Mouse (Mus musculus): ENCODE measurements around the gene Zfp143. TPM values are rescaled to one million over a fixed set of nuclear protein-coding genes. Genes with fewer than 3 reads are reported as not detected.

The Zfp143 gene
- polyA plus RNA-seq (2014; fragmentation: Nextera tagmentation; extraction: Ambion mirVana): 16.3 and 22.1 TPM in 2 replicates

- no peaks in the 10 kb centered on the region for H3K9me3 ChIP-seq (ENCODE audit: control insufficient read depth, low read length)
- peak within 1 kb of the TSS; percentile 99 for H3K9ac ChIP-seq (ENCODE audit: low read depth, low read length)
- ATAC-seq (ENCODE audit: low FRiP score, low TSS enrichment): peak; percentile 99
- no peaks in the 10 kb centered on the region for H3K27me3 ChIP-seq (ENCODE audit: control insufficient read depth, insufficient read depth, low read length)
- 0% methylated on average over 34 of the region's 34 CpGs for WGBS
- peak within 1 kb of the TSS; percentile 100 for H3K27ac ChIP-seq (ENCODE audit: low read depth, low read length)
- H3K36me3 ChIP-seq (ENCODE audit: control insufficient read depth, insufficient read depth, low read length): peaks cover 19% of the 10 kb centered on the region
- H3K4me1 ChIP-seq (ENCODE audit: control insufficient read depth, insufficient read depth, low read length): peaks cover 6% of the 10 kb centered on the region; the same call in 1 of the 2 replicates
- peak within 1 kb of the TSS; percentile 71 for H3K4me2 ChIP-seq (replicated peaks; ENCODE audit: low read depth, low read length)
- H3K4me3 ChIP-seq (ENCODE audit: low read length): peak within 1 kb of the TSS; percentile 93
Observed at GRCm38 (mm10) chr7:110061199-110061751, at the start of gene Zfp143. TSS of gene Zfp143 (plus strand) at chr7:110061217.

- H3K9me3 ChIP-seq (ENCODE audit: control insufficient read depth, low read length): no peaks in the 10 kb centered on the region
- WGBS: 63% methylated on average over 1 of the region's 1 CpGs
- H3K27me3 ChIP-seq (ENCODE audit: control insufficient read depth, insufficient read depth, low read length): no peaks in the 10 kb centered on the region
Observed at GRCm38 (mm10) chr7:110011417-110011816, 49.6 kb upstream of the Zfp143 start.

GRCm38 (mm10) chr7:110014272-110014671 is 46.7 kb upstream of the Zfp143 start:
- no peak for ATAC-seq (ENCODE audit: low FRiP score, low TSS enrichment)
- Histone ChIP-seq H3K9ac (ENCODE audit: low read depth, low read length) (no peak overlapping the region), H3K4me1 (ENCODE audit: control insufficient read depth, insufficient read depth, low read length) (no peaks in the 10 kb centered on the region), H3K36me3 (ENCODE audit: control insufficient read depth, insufficient read depth, low read length) (no peaks in the 10 kb centered on the region), H3K4me2 (replicated peaks; ENCODE audit: low read depth, low read length) (no peak overlapping the region), H3K9me3 (ENCODE audit: control insufficient read depth, low read length) (no peaks in the 10 kb centered on the region), H3K27ac (ENCODE audit: low read depth, low read length) (no peak overlapping the region), H3K4me3 (ENCODE audit: low read length) (no peak overlapping the region), H3K27me3 (ENCODE audit: control insufficient read depth, insufficient read depth, low read length) (no peaks in the 10 kb centered on the region)
- 77% methylated on average over 5 of the region's 5 CpGs for WGBS

More at GRCm38 (mm10) chr7:110011417-110011816, 49.6 kb upstream of the Zfp143 start:
- no peak overlapping the region for H3K9ac ChIP-seq (ENCODE audit: low read depth, low read length)
- H3K4me3 ChIP-seq (ENCODE audit: low read length): no peak overlapping the region
- no peaks in the 10 kb centered on the region for H3K4me1 ChIP-seq (ENCODE audit: control insufficient read depth, insufficient read depth, low read length)
- H3K27ac ChIP-seq (ENCODE audit: low read depth, low read length): no peak overlapping the region
- no peak overlapping the region for H3K4me2 ChIP-seq (replicated peaks; ENCODE audit: low read depth, low read length)
- no peak for ATAC-seq (ENCODE audit: low FRiP score, low TSS enrichment)
- no peaks in the 10 kb centered on the region for H3K36me3 ChIP-seq (ENCODE audit: control insufficient read depth, insufficient read depth, low read length)

- WGBS: under 1% methylated on average over 48 of the region's 48 CpGs
- H3K27me3 ChIP-seq (ENCODE audit: control insufficient read depth, insufficient read depth, low read length): no peaks in the 10 kb centered on the region
- no peaks in the 10 kb centered on the region for H3K36me3 ChIP-seq (ENCODE audit: control insufficient read depth, insufficient read depth, low read length)
- H3K4me1 ChIP-seq (ENCODE audit: control insufficient read depth, insufficient read depth, low read length): peaks cover 5% of the 10 kb centered on the region; the same call in 1 of the 2 replicates
- peak; percentile 97 for ATAC-seq (ENCODE audit: low FRiP score, low TSS enrichment)
- H3K4me3 ChIP-seq (ENCODE audit: low read length): peak within 1 kb of the TSS; percentile 100
- H3K9ac ChIP-seq (ENCODE audit: low read depth, low read length): peak within 1 kb of the TSS; percentile 99
- peak within 1 kb of the TSS; percentile 88 for H3K4me2 ChIP-seq (replicated peaks; ENCODE audit: low read depth, low read length)
- peak within 1 kb of the TSS; percentile 93 for H3K27ac ChIP-seq (ENCODE audit: low read depth, low read length)
- no peaks in the 10 kb centered on the region for H3K9me3 ChIP-seq (ENCODE audit: control insufficient read depth, low read length)
Observed at GRCm38 (mm10) chr7:110018117-110018630, 42.8 kb upstream of the Zfp143 start, which contains the start of gene Ipo7. TSS of gene Ipo7 (plus strand) at chr7:110018274.

- Histone ChIP-seq H3K27ac (ENCODE audit: low read depth, low read length) (peak overlapping the region; percentile 93), H3K4me2 (replicated peaks; ENCODE audit: low read depth, low read length) (peak overlapping the region; percentile 88), H3K36me3 (ENCODE audit: control insufficient read depth, insufficient read depth, low read length) (no peaks in the 10 kb centered on the region), H3K4me3 (ENCODE audit: low read length) (peak overlapping the region; percentile 100), H3K27me3 (ENCODE audit: control insufficient read depth, insufficient read depth, low read length) (no peaks in the 10 kb centered on the region), H3K9me3 (ENCODE audit: control insufficient read depth, low read length) (no peaks in the 10 kb centered on the region), H3K4me1 (ENCODE audit: control insufficient read depth, insufficient read depth, low read length) (peaks cover 5% of the 10 kb centered on the region; the same call in 1 of the 2 replicates), H3K9ac (ENCODE audit: low read depth, low read length) (peak overlapping the region; percentile 99)
- peak; percentile 85 for ATAC-seq (ENCODE audit: low FRiP score, low TSS enrichment)
- 1% methylated on average over 38 of the region's 42 CpGs for WGBS
Observed at GRCm38 (mm10) chr7:110018631-110019482, 42.2 kb upstream of the Zfp143 start.

- peaks cover 3% of the 10 kb centered on the region; the same call in 1 of the 2 replicates for H3K36me3 ChIP-seq (ENCODE audit: control insufficient read depth, insufficient read depth, low read length)
Observed at GRCm38 (mm10) chr7:110023553-110023952, 37.5 kb upstream of the Zfp143 start.

DNA sequence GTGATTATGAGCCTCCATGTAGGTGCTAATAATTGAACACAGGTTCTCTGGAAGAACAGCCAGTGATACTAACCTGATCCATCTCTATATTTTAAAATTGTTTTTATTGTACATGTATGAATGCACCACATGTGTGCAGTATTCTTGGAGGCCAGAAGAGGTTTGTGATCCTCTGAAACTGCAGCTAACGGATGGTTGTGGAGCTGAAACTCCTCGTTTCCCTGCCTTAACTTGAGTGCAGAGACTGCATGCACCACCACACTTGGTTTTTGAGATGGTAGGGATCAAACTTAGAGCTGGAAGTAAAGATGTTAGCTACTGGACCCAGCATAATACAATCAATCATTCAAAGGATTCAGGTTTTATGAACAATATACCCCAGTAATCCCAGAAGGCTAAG is 34.4 kb upstream of the Zfp143 start:
- WGBS: 76% methylated on average over 2 of the region's 2 CpGs
- Histone ChIP-seq H3K4me3 (ENCODE audit: low read length) (no peak overlapping the region), H3K27ac (ENCODE audit: low read depth, low read length) (no peak overlapping the region), H3K9me3 (ENCODE audit: control insufficient read depth, low read length) (peaks cover 6% of the 10 kb centered on the region; the same call in 1 of the 2 replicates), H3K4me2 (replicated peaks; ENCODE audit: low read depth, low read length) (no peak overlapping the region), H3K27me3 (ENCODE audit: control insufficient read depth, insufficient read depth, low read length) (no peaks in the 10 kb centered on the region), H3K36me3 (ENCODE audit: control insufficient read depth, insufficient read depth, low read length) (peaks cover 28% of the 10 kb centered on the region), H3K9ac (ENCODE audit: low read depth, low read length) (no peak overlapping the region), H3K4me1 (ENCODE audit: control insufficient read depth, insufficient read depth, low read length) (no peaks in the 10 kb centered on the region)
- ATAC-seq (ENCODE audit: low FRiP score, low TSS enrichment): no peak

More at GRCm38 (mm10) chr7:110023553-110023952, 37.5 kb upstream of the Zfp143 start:
- WGBS: 90% methylated on average over 1 of the region's 1 CpGs
- Histone ChIP-seq H3K9me3 (ENCODE audit: control insufficient read depth, low read length) (peaks cover 6% of the 10 kb centered on the region; the same call in 1 of the 2 replicates), H3K4me3 (ENCODE audit: low read length) (no peak overlapping the region), H3K9ac (ENCODE audit: low read depth, low read length) (no peak overlapping the region), H3K27ac (ENCODE audit: low read depth, low read length) (no peak overlapping the region), H3K27me3 (ENCODE audit: control insufficient read depth, insufficient read depth, low read length) (no peaks in the 10 kb centered on the region), H3K4me1 (ENCODE audit: control insufficient read depth, insufficient read depth, low read length) (peaks cover 5% of the 10 kb centered on the region; the same call in 1 of the 2 replicates), H3K4me2 (replicated peaks; ENCODE audit: low read depth, low read length) (no peak overlapping the region)
- ATAC-seq (ENCODE audit: low FRiP score, low TSS enrichment): no peak

DNA sequence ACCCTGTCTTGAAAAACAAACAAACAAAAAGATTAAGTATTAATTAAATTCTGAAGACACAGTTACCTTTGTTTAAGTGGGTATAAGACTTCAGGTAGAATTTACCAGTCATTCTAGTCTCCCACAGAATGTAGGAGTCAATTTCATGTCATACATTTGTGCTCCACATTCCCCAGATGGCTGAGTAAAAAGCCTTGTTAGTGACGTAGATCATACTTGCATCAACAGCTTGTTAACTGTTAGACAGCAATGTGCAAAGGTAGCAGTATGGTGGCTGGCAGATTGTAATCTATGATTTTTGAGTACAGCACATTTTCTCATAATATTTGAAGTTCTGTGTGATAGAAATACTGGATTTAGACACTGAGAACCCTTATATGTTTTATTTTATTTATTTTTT is 32.2 kb upstream of the Zfp143 start:
- Histone ChIP-seq H3K9ac (ENCODE audit: low read depth, low read length) (no peak overlapping the region), H3K9me3 (ENCODE audit: control insufficient read depth, low read length) (peaks cover 6% of the 10 kb centered on the region; the same call in 1 of the 2 replicates), H3K4me2 (replicated peaks; ENCODE audit: low read depth, low read length) (no peak overlapping the region), H3K4me1 (ENCODE audit: control insufficient read depth, insufficient read depth, low read length) (no peaks in the 10 kb centered on the region), H3K27me3 (ENCODE audit: control insufficient read depth, insufficient read depth, low read length) (no peaks in the 10 kb centered on the region), H3K27ac (ENCODE audit: low read depth, low read length) (no peak overlapping the region), H3K4me3 (ENCODE audit: low read length) (no peak overlapping the region), H3K36me3 (ENCODE audit: control insufficient read depth, insufficient read depth, low read length) (peaks cover 49% of the 10 kb centered on the region)
- ATAC-seq (ENCODE audit: low FRiP score, low TSS enrichment): no peak
- 71% methylated on average over 1 of the region's 1 CpGs for WGBS
